Mouse (Mus musculus): ENCODE data around the gene Prrt3. TPM values are rescaled to one million over a fixed set of nuclear protein-coding genes. Genes with fewer than 3 reads are reported as not detected.
A peak's percentile ranks its signal among the peaks of the same experiment; 100 is the strongest.

Prrt3 gene
- polyA plus RNA-seq, 1 experiment from 2014 or later, result 0.20 TPM

GRCm38 (mm10) chr6:113469432-113469831 lies 32.3 kb downstream of the Prrt3 start:
- Histone ChIP-seq H3K9me3 (no peaks in the 10 kb centered on the region), H3K4me1 (peaks cover 28% of the 10 kb centered on the region), H3K27ac (replicated peaks) (no peak overlapping the region), H3K36me3 (no peaks in the 10 kb centered on the region), H3K4me2 (peak overlapping the region; percentile 87), H3K4me3 (peak overlapping the region; percentile 52), H3K27me3 (replicated peaks) (peaks cover 72% of the 10 kb centered on the region), H3K9ac (peak overlapping the region; percentile 74)
- 1% methylated on average over 31 of the region's 31 CpGs for WGBS
- no peak for ATAC-seq (ENCODE audit: extremely low read depth, insufficient number of reproducible peaks, low FRiP score, low TSS enrichment)

GRCm38 (mm10) chr6:113469021-113469420 lies 32.7 kb downstream of the Prrt3 start:
- Histone ChIP-seq H3K36me3 (no peaks in the 10 kb centered on the region), H3K27me3 (replicated peaks) (peaks cover 73% of the 10 kb centered on the region), H3K4me2 (peak overlapping the region; percentile 87), H3K27ac (replicated peaks) (no peak overlapping the region), H3K9me3 (no peaks in the 10 kb centered on the region), H3K4me3 (peak overlapping the region; percentile 52), H3K4me1 (peaks cover 28% of the 10 kb centered on the region), H3K9ac (peak overlapping the region; percentile 74)
- 6% methylated on average over 9 of the region's 9 CpGs for WGBS
- no peak for ATAC-seq (ENCODE audit: extremely low read depth, insufficient number of reproducible peaks, low FRiP score, low TSS enrichment)

GRCm38 (mm10) chr6:113468512-113468911 lies 33.2 kb downstream of the Prrt3 start:
- H3K9ac ChIP-seq, result no peak overlapping the region

GRCm38 (mm10) chr6:113465602-113466001 lies 36.1 kb downstream of the Prrt3 start:
- Histone ChIP-seq H3K27ac (replicated peaks) (no peak overlapping the region), H3K9ac (no peak overlapping the region), H3K4me3 (no peak overlapping the region), H3K36me3 (no peaks in the 10 kb centered on the region), H3K27me3 (replicated peaks) (peaks cover 58% of the 10 kb centered on the region), H3K4me2 (no peak overlapping the region), H3K4me1 (peaks cover 12% of the 10 kb centered on the region), H3K9me3 (no peaks in the 10 kb centered on the region)
- no peak for ATAC-seq (ENCODE audit: extremely low read depth, insufficient number of reproducible peaks, low FRiP score, low TSS enrichment)
- WGBS, result 55% methylated on average over 5 of the region's 5 CpGs

More at GRCm38 (mm10) chr6:113468512-113468911, 33.2 kb downstream of the Prrt3 start:
- WGBS, result 60% methylated on average over 3 of the region's 3 CpGs
- Histone ChIP-seq H3K4me3 (no peak overlapping the region), H3K4me1 (peaks cover 28% of the 10 kb centered on the region), H3K36me3 (no peaks in the 10 kb centered on the region), H3K9me3 (no peaks in the 10 kb centered on the region), H3K27me3 (replicated peaks) (peaks cover 77% of the 10 kb centered on the region), H3K4me2 (no peak overlapping the region; the same call in 1 of the 2 replicates), H3K27ac (replicated peaks) (no peak overlapping the region)
- no peak for ATAC-seq (ENCODE audit: extremely low read depth, insufficient number of reproducible peaks, low FRiP score, low TSS enrichment)

GRCm38 (mm10) chr6:113464040-113464439 lies 37.7 kb downstream of the Prrt3 start:
- H3K9ac ChIP-seq, result no peak overlapping the region
- H3K27ac ChIP-seq (replicated peaks), result no peak overlapping the region
- peaks cover 46% of the 10 kb centered on the region for H3K27me3 ChIP-seq (replicated peaks)
- H3K9me3 ChIP-seq, result no peaks in the 10 kb centered on the region
- no peaks in the 10 kb centered on the region for H3K36me3 ChIP-seq
- no peak for ATAC-seq (ENCODE audit: extremely low read depth, insufficient number of reproducible peaks, low FRiP score, low TSS enrichment)
- peaks cover 2% of the 10 kb centered on the region for H3K4me1 ChIP-seq
- H3K4me2 ChIP-seq, result no peak overlapping the region
- 55% methylated on average over 7 of the region's 7 CpGs for WGBS
- H3K4me3 ChIP-seq, result no peak overlapping the region

GRCm38 (mm10) chr6:113458635-113459034 lies 43.1 kb downstream of the Prrt3 start:
- Histone ChIP-seq H3K27me3 (replicated peaks) (peaks cover 13% of the 10 kb centered on the region; the same call in 1 of the 2 replicates), H3K36me3 (no peaks in the 10 kb centered on the region), H3K4me2 (no peak overlapping the region), H3K27ac (replicated peaks) (no peak overlapping the region), H3K9me3 (no peaks in the 10 kb centered on the region), H3K4me3 (no peak overlapping the region), H3K9ac (no peak overlapping the region), H3K4me1 (0 out of 2 replicates have a peak, but pooled peaks cover 6% of the 10 kb centered on the region)
- WGBS, result 49% methylated on average over 10 of the region's 10 CpGs
- no peak for ATAC-seq (ENCODE audit: extremely low read depth, insufficient number of reproducible peaks, low FRiP score, low TSS enrichment)

- Histone ChIP-seq H3K4me2 (no peak within 1 kb of the TSS), H3K36me3 (no peaks in the 10 kb centered on the region), H3K27me3 (replicated peaks) (peaks cover 10% of the 10 kb centered on the region; the same call in 1 of the 2 replicates), H3K9me3 (no peaks in the 10 kb centered on the region), H3K27ac (replicated peaks) (no peak within 1 kb of the TSS), H3K4me1 (0 out of 2 replicates have a peak, but pooled peaks cover 6% of the 10 kb centered on the region), H3K4me3 (no peak within 1 kb of the TSS), H3K9ac (no peak within 1 kb of the TSS)
- no peak for ATAC-seq (ENCODE audit: extremely low read depth, insufficient number of reproducible peaks, low FRiP score, low TSS enrichment)
- 63% methylated on average over 9 of the region's 10 CpGs for WGBS
Measured at GRCm38 (mm10) chr6:113457952-113458534, 43.7 kb downstream of the Prrt3 start, which contains the start of gene Il17re. Gene Il17re (plus strand): TSS chr6:113458484.

GRCm38 (mm10) chr6:113455007-113455406 lies 46.7 kb downstream of the Prrt3 start:
- no peak overlapping the region for H3K4me2 ChIP-seq
- H3K36me3 ChIP-seq, result no peaks in the 10 kb centered on the region
- WGBS, result 43% methylated on average over 5 of the region's 5 CpGs

GRCm38 (mm10) chr6:113451839-113452238 lies 49.9 kb downstream of the Prrt3 start:
- no peak overlapping the region for H3K9ac ChIP-seq
- WGBS, result 55% methylated on average over 2 of the region's 2 CpGs
- peaks cover 26% of the 10 kb centered on the region for H3K36me3 ChIP-seq
- peaks cover 9% of the 10 kb centered on the region; the same call in 1 of the 2 replicates for H3K4me1 ChIP-seq
- no peak for ATAC-seq (ENCODE audit: extremely low read depth, insufficient number of reproducible peaks, low FRiP score, low TSS enrichment)
- H3K4me2 ChIP-seq, result no peak overlapping the region
- no peaks in the 10 kb centered on the region for H3K9me3 ChIP-seq
- H3K4me3 ChIP-seq, result no peak overlapping the region
- H3K27ac ChIP-seq (replicated peaks), result no peak overlapping the region; the same call in 1 of the 2 replicates
- H3K27me3 ChIP-seq (replicated peaks), result no peaks in the 10 kb centered on the region

More at GRCm38 (mm10) chr6:113455007-113455406, 46.7 kb downstream of the Prrt3 start:
- Histone ChIP-seq H3K4me1 (peaks cover 15% of the 10 kb centered on the region; the same call in 1 of the 2 replicates), H3K9ac (no peak overlapping the region), H3K27me3 (replicated peaks) (peaks cover 10% of the 10 kb centered on the region; the same call in 1 of the 2 replicates), H3K4me3 (no peak overlapping the region), H3K27ac (replicated peaks) (no peak overlapping the region), H3K9me3 (no peaks in the 10 kb centered on the region)
- no peak for ATAC-seq (ENCODE audit: extremely low read depth, insufficient number of reproducible peaks, low FRiP score, low TSS enrichment)

GRCm38 (mm10) chr6:113447639-113448038 lies 54.1 kb downstream of the Prrt3 start:
- H3K9ac ChIP-seq, result no peak overlapping the region
- H3K27ac ChIP-seq (replicated peaks), result no peak overlapping the region
- H3K27me3 ChIP-seq (replicated peaks), result no peaks in the 10 kb centered on the region
- no peak for ATAC-seq (ENCODE audit: extremely low read depth, insufficient number of reproducible peaks, low FRiP score, low TSS enrichment)
- WGBS, result 95% methylated on average over 4 of the region's 4 CpGs
- peaks cover 18% of the 10 kb centered on the region for H3K4me1 ChIP-seq
- no peak overlapping the region for H3K4me2 ChIP-seq
- no peak overlapping the region for H3K4me3 ChIP-seq
- H3K36me3 ChIP-seq, result peaks cover 43% of the 10 kb centered on the region
- H3K9me3 ChIP-seq, result no peaks in the 10 kb centered on the region

- WGBS, result 79% methylated on average over 8 of the region's 8 CpGs
- ATAC-seq (ENCODE audit: extremely low read depth, insufficient number of reproducible peaks, low FRiP score, low TSS enrichment), result no peak
- Histone ChIP-seq H3K4me2 (no peak overlapping the region), H3K27ac (replicated peaks) (no peak overlapping the region), H3K9me3 (no peaks in the 10 kb centered on the region), H3K4me1 (peaks cover 9% of the 10 kb centered on the region), H3K36me3 (peaks cover 40% of the 10 kb centered on the region), H3K9ac (no peak overlapping the region), H3K4me3 (no peak overlapping the region), H3K27me3 (replicated peaks) (0 out of 2 replicates have a peak, but pooled peaks cover 4% of the 10 kb centered on the region)
Measured at GRCm38 (mm10) chr6:113444207-113444965, 57.3 kb downstream of the Prrt3 start.

Measured in heart, embryonic 13.5 days (tissue).